Mouse (Mus musculus) central nervous system, embryonic 14 days (tissue): ENCODE data around the gene Lrrc45. TPM values are rescaled to one million over a fixed set of nuclear protein-coding genes. Genes with fewer than 3 reads are reported as not detected.

Experiments used
- polyA plus RNA-seq: library from polyadenylated mRNA; depleted of rRNA; stranded (reverse); fragments of >200 nt; gene quantifications from 2 replicates; pipeline ENCODE4 v1.2.3, GENCODE M21; 2012; rRNA removed

The Lrrc45 gene
- polyA plus RNA-seq = 125 and 127 TPM in 2 replicates

DNA sequence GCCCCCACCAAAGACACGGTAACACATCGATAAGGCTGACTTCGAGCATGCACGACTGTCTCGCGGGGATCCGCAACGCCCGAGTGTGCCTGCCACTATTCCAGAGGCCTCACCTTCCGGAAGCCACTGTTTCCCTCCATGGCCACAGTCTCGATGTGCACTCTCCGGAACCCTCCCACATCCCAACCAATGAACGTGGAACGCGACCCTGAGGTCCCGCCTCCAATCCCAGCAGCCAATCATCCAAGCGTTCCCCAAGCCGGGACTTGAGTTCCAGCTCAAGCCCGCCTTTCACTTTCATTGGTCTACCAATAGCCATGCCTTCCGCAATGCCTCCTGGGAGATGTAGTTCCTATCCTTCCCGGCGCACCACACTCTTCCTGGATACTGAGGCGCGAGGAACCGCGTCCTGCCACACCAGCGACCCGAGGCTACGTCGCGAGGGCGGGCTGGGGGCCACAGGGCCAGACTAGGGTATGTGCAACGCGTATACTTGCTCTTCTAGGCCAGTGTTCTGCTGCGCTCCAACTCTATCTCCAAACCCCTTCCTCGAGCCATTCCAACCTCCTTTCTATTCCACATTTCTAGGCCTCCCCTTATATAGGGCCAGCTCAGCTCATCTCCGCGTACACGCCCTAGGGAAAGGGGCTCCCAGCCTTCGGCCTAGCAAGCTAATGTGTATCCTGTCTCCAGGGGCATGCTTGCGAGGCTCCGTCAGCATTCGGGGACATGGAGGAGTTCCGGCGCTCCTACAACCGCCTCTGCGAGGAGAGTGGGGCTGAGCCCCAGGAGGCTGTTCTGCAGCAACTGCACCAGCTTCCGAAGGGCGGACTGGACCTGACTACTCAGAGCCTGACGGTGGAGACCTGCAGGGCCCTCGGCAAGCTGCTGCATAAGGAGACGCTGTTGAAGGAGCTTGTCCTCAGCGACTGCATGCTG lies at the start of gene Lrrc45, which contains the start of gene Cenpx:
Gene Lrrc45 (plus strand): TSS at position 346 of the 939 bp plus-strand sequence.
Gene Cenpx (minus strand): TSS at position 159 of the 939 bp plus-strand sequence.

DNA sequence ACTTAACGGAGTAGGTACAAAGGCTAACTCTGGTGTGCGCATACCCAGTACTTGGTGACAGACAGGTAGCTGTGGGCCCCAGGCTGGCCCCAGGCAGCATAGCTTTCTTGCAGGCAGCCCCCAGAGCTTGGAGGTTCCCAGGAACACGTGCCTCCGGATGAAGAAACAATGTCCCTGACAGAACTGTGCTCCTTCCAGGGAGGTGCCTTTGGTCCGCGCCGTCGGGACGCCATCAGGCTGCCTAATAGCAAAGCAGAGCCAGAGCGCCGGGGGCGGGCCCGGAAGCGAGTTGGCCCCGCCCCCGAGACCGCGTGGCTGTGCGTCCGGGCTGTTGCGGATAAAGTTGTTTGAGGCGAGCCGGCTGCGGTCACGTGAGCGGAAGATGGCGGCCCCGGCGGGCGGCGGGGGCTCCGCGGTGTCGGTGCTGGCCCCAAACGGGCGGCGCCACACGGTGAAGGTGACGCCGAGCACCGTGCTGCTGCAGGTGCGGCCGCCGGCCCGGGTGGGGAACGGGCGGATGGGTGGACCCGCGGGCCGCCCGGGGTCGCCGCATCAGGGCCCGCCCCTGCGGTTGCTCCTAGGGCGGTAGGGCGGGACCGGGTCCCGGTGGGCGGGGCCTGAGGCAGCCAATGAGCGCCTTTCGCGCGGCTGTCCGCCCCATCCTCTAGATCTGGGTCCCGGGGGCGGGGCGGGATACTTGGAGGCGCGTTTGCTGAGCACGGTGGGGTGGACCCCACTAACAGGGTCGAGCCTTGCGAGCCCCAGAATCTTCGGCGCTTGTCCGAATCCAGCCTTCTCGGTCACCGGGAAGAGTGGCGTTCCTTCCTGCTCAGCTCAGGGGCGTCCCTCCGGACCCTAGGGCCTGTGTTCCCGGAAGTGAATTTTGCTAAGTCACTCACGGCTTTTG lies 40.8 kb upstream of the Lrrc45 start, which contains the start of gene Aspscr1:
Gene Aspscr1 (plus strand): TSS at position 287 of the 907 bp plus-strand sequence.

DNA sequence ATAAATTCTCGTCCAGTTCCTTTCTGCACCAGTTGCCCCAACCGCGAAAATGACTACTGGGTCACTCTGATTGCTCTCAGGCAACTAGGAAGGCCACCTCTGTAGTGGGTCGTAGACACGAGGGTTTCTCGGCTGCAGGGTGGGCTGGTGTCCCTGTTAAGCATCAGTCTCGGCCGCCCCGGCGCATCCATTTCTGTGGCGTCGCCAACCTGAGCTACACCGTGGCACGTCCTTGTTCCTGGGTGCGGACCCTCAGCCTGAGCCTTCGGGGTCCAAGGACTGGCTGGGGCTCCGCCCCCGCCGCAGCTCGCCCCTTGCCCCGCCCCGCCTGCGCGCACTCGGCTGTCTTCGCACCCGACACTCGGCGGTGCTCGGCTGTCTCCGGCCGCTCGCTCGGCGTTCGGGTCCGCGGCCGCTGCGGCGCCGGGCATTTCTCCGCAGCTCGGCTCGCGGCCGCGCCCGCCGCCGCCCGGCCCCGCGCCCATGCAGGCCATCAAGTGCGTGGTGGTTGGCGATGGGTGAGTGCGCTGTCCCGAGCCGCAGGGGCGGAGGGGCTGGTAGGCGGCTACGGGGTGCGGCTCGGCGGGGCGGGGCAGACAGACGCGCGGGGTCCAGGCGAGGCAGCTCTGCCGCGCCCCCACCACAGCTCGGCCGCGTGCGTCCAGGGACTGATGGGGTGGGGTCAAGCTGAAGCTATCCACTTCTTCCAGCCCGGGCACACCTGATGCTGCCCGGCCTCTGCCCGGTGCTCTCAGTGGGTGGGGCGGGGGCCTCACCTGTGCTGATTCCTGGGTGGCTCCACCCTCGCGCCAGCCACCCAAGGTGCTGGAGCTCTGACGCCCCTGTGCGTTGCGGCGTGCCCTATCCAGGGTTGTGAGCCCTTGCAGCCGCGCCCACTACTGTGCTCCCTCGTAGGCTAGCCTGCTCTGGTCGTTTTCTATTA lies 7.7 kb downstream of the Lrrc45 start, which contains the start of gene Rac3:
Gene Rac3 (plus strand): TSS at position 347 of the 943 bp plus-strand sequence.

DNA sequence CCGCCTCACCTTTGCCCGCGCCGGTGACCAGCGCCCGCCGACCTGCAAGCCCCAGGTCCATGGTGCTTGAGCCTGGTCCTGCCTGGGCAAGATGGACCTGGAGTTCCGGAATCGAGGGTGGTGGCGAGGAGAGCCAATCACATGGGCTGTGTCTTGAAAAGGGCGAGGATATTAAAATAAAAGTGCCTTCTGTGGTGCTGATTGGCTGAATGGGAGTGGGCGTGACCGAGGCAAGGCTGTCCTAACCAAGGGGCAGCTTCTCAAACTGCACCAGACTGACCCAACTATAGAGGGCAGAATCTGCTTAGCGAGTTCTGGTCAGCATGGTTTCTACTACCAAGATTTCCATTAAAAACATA lies 13.4 kb downstream of the Lrrc45 start, which contains the start of gene Dcxr:
Gene Dcxr (minus strand): TSS at position 113 of the 359 bp plus-strand sequence.

DNA sequence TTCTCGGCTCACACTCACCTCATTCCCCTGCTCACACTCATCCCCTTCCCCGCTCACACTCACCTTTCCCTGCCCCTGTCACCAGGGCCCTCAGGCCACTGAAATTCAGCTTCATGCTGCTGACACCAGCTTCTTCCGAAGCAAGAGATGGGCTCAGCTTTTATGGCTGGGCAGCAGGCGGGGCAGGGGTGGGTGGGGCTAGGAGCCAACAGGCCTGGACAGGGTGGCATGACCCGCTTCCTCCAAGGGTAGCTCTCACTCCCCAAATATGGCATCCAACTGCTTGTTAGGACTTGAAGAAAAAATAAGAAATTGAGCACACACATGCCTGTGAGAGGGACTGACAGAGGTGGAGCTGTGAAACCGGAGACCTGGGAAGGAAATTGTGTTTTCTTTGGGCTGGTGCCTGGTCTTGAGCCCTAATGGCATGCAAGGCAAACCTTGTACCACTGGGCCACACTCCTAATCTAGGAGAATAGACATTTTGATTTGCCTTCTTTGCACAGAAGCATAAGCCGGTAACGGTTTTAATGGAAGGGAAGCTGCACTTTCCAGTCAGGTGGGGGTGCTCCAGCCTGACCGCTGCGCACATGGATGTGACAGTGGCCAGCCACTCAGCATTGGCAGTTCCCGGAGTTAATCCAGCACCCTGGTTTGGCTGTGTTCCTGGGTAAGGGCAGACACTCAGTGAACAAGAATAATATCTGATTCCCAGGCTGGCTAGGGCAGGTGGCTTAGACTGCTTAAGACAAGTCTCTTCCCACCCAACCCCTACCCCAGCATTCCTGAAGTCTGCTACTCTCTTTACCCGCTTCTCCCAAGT lies 18.3 kb downstream of the Lrrc45 start, which contains the start of gene Cbr2:
Gene Cbr2 (minus strand): TSS at position 257 of the 823 bp plus-strand sequence.

DNA sequence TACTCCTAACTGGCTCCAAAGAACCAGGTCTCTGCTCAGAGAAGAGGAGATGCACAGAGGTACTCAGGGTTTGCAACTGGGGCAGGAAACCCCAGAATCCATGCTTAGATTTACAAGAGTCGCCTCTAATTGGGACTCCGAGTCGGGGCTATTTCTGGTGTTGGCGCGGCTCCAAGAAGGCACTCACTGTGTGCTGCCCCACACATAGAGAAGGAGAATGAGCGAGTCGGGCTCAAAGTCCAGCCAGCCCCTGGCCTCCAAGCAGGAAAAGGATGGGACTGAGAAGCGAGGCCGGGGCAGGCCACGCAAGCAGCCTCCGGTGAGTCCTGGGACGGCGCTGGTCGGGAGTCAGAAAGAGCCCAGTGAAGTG lies 48.9 kb downstream of the Lrrc45 start, which contains the start of gene Hmga1b:
Gene Hmga1b (plus strand): TSS at position 123 of the 370 bp plus-strand sequence.

Other genes starting within 250 kb of the Lrrc45 start
- gene Arl16, start 246.3 kb upstream of the Lrrc45 start, polyA plus RNA-seq = 40.3 and 40.8 TPM in 2 replicates
- 101 and 106 TPM in 2 replicates for gene Mrpl12, start 229.3 kb upstream of the Lrrc45 start, polyA plus RNA-seq
- 42.9 and 47.1 TPM in 2 replicates for gene Slc25a10, start 222.1 kb upstream of the Lrrc45 start, polyA plus RNA-seq
- gene Gcgr, start 183.2 kb upstream of the Lrrc45 start, polyA plus RNA-seq = 0.25 and 1.1 TPM in 2 replicates
- 208 and 216 TPM in 2 replicates for gene Mcrip1, start 164.2 kb upstream of the Lrrc45 start, polyA plus RNA-seq
- gene Ppp1r27, start 162.8 kb upstream of the Lrrc45 start, polyA plus RNA-seq = 0.59 TPM in 1 of 2 replicates, not detected in the other
- gene P4hb, start 140.7 kb upstream of the Lrrc45 start, polyA plus RNA-seq = 209 and 309 TPM in 2 replicates
- 455 and 517 TPM in 2 replicates for gene Arhgdia, start 132.3 kb upstream of the Lrrc45 start, polyA plus RNA-seq
- 136 and 151 TPM in 2 replicates for gene Alyref, start 115.6 kb upstream of the Lrrc45 start, polyA plus RNA-seq
- gene Anapc11, start 115.5 kb upstream of the Lrrc45 start, polyA plus RNA-seq = 168 and 170 TPM in 2 replicates
- gene Npb, start 105.4 kb upstream of the Lrrc45 start, polyA plus RNA-seq = 0.73 and 1.2 TPM in 2 replicates
- 272 and 279 TPM in 2 replicates for gene Pcyt2, start 96.0 kb upstream of the Lrrc45 start, polyA plus RNA-seq
- gene Sirt7, start 88.7 kb upstream of the Lrrc45 start, polyA plus RNA-seq = 74.5 and 74.8 TPM in 2 replicates
- 52.3 and 57.4 TPM in 2 replicates for gene Mafg, start 80.3 kb upstream of the Lrrc45 start, polyA plus RNA-seq
- gene Pycr1, start 70.2 kb upstream of the Lrrc45 start, polyA plus RNA-seq = 22.8 and 29.0 TPM in 2 replicates
- 0.11 and 0.58 TPM in 2 replicates for gene Myadml2, start 65.8 kb upstream of the Lrrc45 start, polyA plus RNA-seq
- gene Notum, start 52.8 kb upstream of the Lrrc45 start, polyA plus RNA-seq = 1.9 and 3.2 TPM in 2 replicates
- 88.0 and 94.4 TPM in 2 replicates for gene Aspscr1, start 41.0 kb upstream of the Lrrc45 start, polyA plus RNA-seq
- 71.4 and 77.3 TPM in 2 replicates for gene Cenpx, start 187 bp upstream of the Lrrc45 start, polyA plus RNA-seq
- 346 and 390 TPM in 2 replicates for gene Rac3, start 7.5 kb downstream of the Lrrc45 start, polyA plus RNA-seq
- 11.1 and 11.3 TPM in 2 replicates for gene Dcxr, start 13.4 kb downstream of the Lrrc45 start, polyA plus RNA-seq
- 0.57 and 5.7 TPM in 2 replicates for gene Cbr2, start 18.2 kb downstream of the Lrrc45 start, polyA plus RNA-seq
- gene Hmga1b, start 48.9 kb downstream of the Lrrc45 start, polyA plus RNA-seq = 1.6 and 1.7 TPM in 2 replicates
- 103 and 114 TPM in 2 replicates for gene Rfng, start 70.3 kb downstream of the Lrrc45 start, polyA plus RNA-seq
- 278 and 290 TPM in 2 replicates for gene Gps1, start 70.3 kb downstream of the Lrrc45 start, polyA plus RNA-seq
- gene Dus1l, start 82.5 kb downstream of the Lrrc45 start, polyA plus RNA-seq = 48.0 and 49.8 TPM in 2 replicates
- 238 and 256 TPM in 2 replicates for gene Fasn, start 110.6 kb downstream of the Lrrc45 start, polyA plus RNA-seq
- gene Ccdc57, start 218.9 kb downstream of the Lrrc45 start, polyA plus RNA-seq = 7.8 and 8.2 TPM in 2 replicates
- 12.3 and 15.4 TPM in 2 replicates for gene Slc16a3, start 234.6 kb downstream of the Lrrc45 start, polyA plus RNA-seq